Mouse (Mus musculus): Measurements from ENCODE around the gene Gm5751.
"Not testable (repeated sequence)": the region's sequence is repeated elsewhere in the genome, so short reads cannot be mapped to it uniquely, and the experiment has no call there.

The Gm5751 gene

GRCm38 (mm10) chrX:8873953-8874352 is at the start of gene Gm5751:
Gene Gm5751 (plus strand): TSS chrX:8874253.
- not testable (repeated sequence) for DNase-seq

GRCm38 (mm10) chrX:8832043-8832442 is 42.0 kb upstream of the Gm5751 start:
- DNase-seq, result peak; percentile 16

DNA sequence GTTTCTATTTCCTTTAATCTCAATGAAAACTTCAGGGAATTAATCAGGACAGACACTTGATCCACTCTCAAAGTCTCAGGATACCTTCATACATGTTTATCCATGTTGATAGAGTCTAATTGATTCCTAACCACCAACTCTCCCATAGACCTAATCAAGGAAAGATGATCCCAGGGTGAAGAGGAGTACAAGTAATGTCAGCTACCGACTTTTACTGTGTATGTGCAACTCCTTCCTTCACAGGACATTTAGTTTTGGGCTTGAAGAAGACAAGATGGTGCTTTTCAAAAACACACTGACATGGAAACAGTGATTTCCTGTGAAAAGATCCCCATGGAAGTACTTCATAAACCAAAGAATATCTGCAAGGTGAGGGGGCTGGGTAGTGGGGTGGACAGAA is 30.4 kb upstream of the Gm5751 start, which contains the start of gene Gm6592:
Gene Gm6592 (plus strand): TSS at position 301 of the 400 bp plus-strand sequence.
- DNase-seq, result no peak

DNA sequence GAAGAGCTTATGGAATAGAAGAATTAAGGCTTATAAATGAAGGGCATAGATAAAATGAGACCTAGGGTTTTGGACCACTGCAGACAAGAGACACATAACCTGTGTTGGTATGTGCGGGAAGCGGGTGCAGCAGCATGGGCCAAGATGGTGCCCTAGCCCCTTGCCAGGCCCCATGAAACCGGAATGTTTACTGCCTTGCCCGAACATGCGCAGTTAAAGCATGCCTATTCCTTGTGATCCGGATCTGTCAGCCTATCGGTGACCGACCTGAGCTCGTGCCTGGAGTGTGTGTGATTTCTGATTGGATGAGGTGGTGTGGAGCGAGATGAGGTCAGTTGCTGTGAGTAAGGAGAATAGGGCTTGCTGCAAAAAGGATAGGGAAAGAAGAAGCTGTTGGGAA is 21.6 kb upstream of the Gm5751 start:
- DNase-seq, result no peak

GRCm38 (mm10) chrX:8864331-8864730 is 9.7 kb upstream of the Gm5751 start:
- peak; percentile 69 for DNase-seq

- DNase-seq, result no peak
These were observed 10.3 kb downstream of the Gm5751 start for GRCm38 (mm10) chrX:8884336-8884735.

DNA sequence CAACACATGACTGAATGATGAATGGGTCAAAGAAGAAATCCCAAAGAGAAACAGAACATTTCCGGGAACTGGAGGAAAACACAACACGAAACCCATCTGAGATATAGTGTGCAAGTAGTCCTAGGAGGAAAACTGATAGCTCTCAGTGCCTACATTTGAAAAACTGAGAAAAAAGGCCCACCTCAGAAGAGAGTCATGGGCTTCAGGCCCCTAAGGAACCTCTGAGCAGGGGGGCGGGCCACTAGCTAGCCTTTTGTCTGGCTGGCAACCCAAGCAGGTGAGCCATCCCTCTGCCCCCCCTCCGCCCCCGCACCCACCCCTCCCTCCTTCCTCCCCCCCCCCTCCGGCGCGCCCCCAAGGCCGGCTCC is 17.9 kb downstream of the Gm5751 start:
- no peak for DNase-seq

DNA sequence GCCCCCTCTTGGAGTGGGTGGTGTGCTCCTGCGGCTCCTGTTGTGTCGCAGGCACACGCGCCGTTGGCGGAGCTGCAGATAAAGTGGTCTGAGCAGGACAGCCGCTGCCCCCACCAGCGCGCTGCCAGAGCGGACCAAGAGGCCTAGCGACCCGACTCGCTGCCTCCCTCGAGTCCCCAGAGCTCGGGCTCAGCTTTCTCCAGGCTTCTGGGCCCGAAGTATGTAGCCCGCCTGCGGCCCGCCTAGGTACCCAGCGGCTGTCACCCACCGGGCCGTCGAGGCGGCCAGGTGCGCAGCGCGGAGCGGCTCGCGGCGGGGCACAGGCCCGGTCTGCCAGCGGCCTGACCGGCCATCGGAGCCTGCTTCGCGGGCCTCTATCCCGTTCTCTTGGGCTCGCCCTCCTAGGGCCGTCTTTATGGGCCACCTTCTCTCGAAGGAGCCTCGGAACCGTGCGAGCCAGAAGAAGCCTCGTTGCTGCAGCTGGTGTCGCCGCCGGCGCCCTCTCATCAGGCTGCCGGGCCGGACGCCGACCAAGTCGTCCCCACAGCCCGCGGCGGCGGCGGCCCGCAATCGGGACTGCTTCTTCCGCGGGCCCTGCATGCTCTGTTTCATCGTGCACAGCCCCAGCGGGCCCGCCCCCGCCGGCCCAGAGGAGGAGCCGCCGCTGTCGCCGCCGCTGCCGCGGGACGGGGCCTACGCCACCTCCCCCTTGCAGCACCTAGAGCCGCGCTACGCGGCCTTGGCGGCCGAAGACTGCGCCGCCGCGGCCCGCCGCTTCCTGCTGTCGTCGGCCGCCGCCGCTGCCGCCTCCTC is 18.5 kb downstream of the Gm5751 start, which contains the start of gene B630019K06Rik:
Gene B630019K06Rik (plus strand): TSS at position 40 of the 813 bp plus-strand sequence.
- DNase-seq, result peak; percentile 56

DNA sequence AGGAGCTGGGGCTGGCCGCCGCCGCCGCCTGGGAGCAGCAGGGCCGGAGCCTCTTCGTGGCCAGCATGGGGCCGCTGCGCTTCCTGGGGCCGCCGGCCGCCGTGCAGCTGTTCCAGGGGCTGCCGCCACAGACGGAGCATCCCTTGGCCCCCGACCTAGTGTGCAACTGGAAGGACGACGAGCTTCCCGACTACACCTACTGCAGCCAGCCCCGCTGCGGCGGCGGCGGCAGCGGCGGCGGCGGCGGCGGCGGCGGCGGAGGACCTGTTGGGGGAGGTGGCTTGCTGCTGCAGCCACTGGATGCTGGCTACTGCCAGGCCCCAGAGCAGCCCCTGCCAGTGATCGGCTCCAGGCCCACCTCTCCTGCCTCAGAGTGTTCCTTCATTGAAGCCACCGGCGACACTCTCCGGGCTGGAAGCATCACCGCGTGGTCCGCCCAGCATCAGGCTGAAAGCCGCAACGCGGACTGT is 19.2 kb downstream of the Gm5751 start:
- DNase-seq, result peak; percentile 14

GRCm38 (mm10) chrX:8900823-8901222 is 26.8 kb downstream of the Gm5751 start:
- no peak for DNase-seq

DNA sequence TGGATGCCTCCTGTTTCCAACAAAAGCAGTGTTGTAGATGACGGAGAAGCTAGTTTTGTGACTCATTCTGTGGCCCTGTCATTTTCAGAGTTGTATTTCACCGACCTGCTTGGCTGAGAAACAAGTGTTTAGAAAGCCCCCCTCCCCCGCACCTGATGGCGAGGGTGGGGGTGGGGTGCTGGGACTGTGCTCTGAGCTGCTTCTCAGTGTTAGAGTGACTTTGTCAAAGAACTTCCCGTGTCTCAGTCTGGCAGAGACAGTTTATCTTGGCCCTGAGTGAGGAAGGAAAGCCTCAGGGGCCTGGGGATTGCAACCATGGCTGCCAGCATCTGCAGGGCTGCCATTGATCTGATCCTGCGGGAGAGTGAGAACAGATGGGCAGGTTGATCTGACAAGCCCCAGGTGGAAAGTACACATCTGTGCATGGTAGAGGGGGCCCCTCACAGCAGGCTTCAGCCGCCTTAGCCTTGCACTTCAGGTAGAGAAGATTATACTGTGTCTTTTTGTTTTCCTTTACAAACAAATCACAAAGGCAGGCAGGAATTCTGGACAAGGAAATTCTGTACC is 27.9 kb downstream of the Gm5751 start:
- no peak for DNase-seq

DNA sequence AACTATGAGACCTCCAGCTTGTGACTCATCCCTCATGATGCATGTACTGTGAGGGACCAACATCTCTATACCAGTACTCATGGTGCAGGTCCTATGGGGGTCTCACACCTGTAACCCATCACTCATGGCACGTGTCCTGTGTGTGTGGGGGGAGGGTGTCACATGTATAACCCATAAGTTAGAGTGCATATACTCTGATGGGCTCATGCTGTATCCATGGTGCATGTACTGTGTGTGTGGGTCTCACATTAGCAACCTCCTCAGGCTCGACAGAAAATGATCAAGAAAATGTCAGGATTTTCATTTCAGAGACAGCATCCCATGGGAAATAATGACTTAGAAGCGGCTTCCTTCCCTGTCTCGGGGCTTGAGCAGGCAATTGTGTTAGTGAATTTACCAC is 47.0 kb downstream of the Gm5751 start:
- DNase-seq, result no peak

GRCm38 (mm10) chrX:8921813-8922607 is 48.0 kb downstream of the Gm5751 start:
- no peak for DNase-seq

DNA sequence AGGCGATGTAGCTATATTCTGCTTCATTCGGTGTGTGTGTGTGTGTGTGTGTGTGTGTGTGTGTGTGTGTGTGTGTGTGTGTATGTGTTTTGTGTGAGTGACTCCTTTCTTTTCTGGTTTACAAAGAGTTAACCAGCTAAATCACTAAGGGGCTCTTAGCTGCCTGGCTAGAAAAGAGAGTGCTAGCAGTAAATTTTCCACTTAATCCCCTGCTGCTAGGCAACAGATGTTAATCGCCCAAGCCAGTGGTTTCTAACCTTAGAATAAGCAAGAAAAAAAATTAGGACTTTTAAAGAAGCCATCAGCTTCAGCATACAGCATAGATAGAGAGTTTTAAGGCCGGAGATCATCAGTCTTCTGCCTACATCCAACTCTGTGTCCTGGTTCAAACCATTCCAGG is 53.3 kb downstream of the Gm5751 start:
- DNase-seq, result no peak

Measured in thymus, postnatal 14 days (tissue).